Mouse (Mus musculus): ENCODE measurements around the gene Spen.

The Spen gene

DNA sequence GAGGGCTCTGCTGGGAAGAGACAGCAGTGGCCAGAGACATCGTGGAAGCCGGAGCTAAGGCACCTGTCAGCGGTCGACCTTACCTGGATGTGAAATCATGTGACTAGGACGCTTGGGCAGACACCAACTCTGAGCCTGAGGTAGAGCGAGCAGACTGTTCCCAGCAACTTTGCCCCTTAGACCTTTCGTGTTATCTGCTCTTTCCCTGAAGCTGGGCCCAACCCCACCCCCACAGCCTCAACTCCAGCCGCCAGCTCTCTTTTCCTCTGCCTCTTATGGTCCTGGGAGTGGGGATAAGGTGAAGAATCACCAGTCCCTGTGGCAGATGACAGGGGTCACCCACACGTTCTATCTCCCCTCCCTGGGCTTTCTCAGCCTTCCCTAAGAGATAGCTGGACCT lies 117.5 kb downstream of the Spen start:
- no peak for DNase-seq (ENCODE audit: low spot score)

DNA sequence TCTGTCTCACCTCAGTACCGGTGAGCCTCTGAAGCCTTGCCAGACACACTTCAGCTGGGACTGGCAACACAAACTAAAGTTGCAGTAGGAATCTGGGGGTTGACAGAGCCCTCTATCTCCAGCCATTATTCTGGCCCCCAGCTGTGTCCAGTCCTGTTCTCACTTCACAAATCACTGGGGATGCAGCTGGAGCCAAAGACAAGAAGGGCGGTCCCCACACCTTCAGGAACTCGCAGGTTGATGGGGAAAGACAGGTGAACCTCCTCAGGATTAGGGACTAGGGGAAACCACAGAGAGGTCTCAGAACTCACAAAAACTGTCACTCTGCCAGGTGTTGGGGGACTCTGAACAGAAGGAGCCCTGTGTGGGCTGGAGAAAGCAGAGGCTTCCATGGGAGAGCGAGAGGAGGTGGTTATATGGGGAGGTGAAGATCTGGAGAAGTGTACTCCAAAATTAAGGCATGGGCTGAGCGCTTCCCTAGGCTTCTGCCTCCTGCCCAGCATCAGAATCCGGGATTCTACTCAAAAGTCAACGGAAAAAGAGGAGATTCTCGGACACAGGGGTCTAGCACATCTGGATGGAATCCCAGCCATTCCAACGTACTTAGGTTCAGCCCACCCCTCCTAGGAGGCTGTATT lies 118.1 kb downstream of the Spen start, which contains the start of gene Hspb7:
TSS of gene Hspb7 (plus strand) at position 588 of the 638 bp plus-strand sequence.
- DNase-seq (ENCODE audit: low spot score), result no peak

DNA sequence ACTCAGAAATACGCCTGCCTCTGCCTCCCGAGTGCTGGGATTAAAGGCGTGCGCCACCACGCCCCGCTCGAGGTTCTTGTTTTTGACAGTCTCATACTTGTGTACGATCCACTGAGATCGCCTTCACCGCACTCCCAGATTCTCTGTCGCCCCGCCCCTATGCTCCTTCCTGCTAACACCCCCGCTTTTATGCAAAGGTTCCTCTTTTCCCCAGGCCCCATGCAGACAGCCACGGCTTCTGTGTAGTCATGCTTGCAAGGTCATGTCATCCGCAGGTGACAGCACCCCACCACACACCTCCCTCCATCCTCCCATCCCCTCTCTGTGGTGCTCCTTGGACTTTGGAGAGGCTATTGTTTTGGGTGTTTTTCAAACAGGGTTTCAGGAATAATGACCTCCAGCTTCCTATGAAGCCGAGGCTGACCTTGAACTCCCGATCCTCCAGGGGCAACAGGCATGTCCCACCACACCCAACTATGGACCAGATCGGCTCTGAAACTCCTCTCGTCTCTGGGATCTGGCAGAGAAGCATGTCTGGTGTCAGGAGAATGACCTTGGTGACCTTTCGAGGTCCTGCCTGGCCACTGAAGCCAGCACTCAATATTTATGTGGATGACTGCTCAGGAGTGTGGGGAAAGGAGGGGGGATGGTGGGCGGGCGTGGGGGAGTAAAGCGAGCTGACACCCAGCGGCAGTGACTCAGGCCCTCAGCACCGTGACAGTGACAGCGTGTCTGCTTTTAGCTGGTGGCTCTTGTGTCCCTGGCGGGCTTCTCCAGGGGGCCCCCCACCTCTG lies 118.8 kb downstream of the Spen start:
- DNase-seq (ENCODE audit: low spot score), result no peak

All from adipocyte (in vitro differentiated cells).